Mouse (Mus musculus): ENCODE data around the gene Xk. TPM values are rescaled to one million over a fixed set of nuclear protein-coding genes. Genes with fewer than 3 reads are reported as not detected.

Gene Xk
- polyA plus RNA-seq, 2 experiments, result 18.2 to 21.6 TPM

GRCm38 (mm10) chrX:9244603-9245336 is 27.8 kb upstream of the Xk start:
- WGBS (ENCODE audit: insufficient replicate concordance), result 21% methylated on average over 12 of the region's 12 CpGs
- H3K27me3 ChIP-seq (ENCODE audit: control insufficient read depth, insufficient read depth, low read length), result no peaks in the 10 kb centered on the region
- H3K9me3 ChIP-seq (ENCODE audit: control insufficient read depth, low read length), result no peaks in the 10 kb centered on the region
- ATAC-seq (ENCODE audit: insufficient read depth) (peak; percentile 98), DNase-seq (ENCODE audit: low read depth in 3 of 3, low spot score in 3 of 3) (peak; percentile 82 to 83 (median 82))
- H3K4me1 ChIP-seq (replicated peaks; ENCODE audit: control insufficient read depth in 2 of 2, insufficient read depth in 2 of 2, low read length in 1 of 2), result peaks cover 19 to 46% of the 10 kb centered on the region in 2 experiments
- peak overlapping the region; percentile 47 for H3K9ac ChIP-seq (replicated peaks)
- H3K4me2 ChIP-seq (ENCODE audit: low read depth), result peak overlapping the region; percentile 48
- peak overlapping the region; percentile 60 for H3K27ac ChIP-seq
- peak; percentile 98 for TF ChIP-seq EP300 (IDR thresholded peaks at IDR 0.05; ENCODE audit: low read depth)
- TF ChIP-seq CTCF (IDR thresholded peaks at IDR 0.05; ENCODE audit: low read depth), result peak; percentile 38; the same call in 1 of the 2 replicates
- no peaks in the 10 kb centered on the region for H3K36me3 ChIP-seq (replicated peaks; ENCODE audit: control insufficient read depth, insufficient read depth, low read depth)
- peak overlapping the region; percentile 0 to 30; a peak in 1 of 4 replicates for H3K4me3 ChIP-seq (ENCODE audit: insufficient read depth in 1 of 2, low read depth in 2 of 2, low read length in 2 of 2)

DNA sequence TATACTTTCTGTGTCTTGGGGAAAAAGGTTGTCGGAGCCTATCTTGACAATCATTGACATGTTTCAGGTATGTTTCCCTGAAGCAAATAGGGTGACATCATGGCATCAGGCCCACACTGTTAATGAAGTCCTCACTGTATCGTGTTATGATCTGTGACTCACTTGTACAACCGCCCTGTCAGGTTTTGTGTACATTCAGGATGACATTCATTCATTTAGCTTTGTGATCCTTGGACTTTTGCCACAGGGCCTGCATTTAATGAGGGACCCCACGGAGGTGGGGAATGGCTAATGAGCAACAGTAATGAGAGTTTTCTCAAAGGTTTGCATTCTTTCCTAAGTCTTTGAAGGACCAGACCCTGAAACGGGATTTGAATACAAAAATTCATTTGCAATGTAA is 23.6 kb upstream of the Xk start:
- H3K4me2 ChIP-seq (ENCODE audit: low read depth), result no peak overlapping the region
- DNase-seq (ENCODE audit: low read depth in 3 of 3, low spot score in 3 of 3) (no peak), ATAC-seq (ENCODE audit: insufficient read depth) (no peak)
- no peak overlapping the region for H3K27ac ChIP-seq
- H3K36me3 ChIP-seq (replicated peaks; ENCODE audit: control insufficient read depth, insufficient read depth, low read depth), result no peaks in the 10 kb centered on the region
- H3K9me3 ChIP-seq (ENCODE audit: control insufficient read depth, low read length), result no peaks in the 10 kb centered on the region
- TF ChIP-seq EP300 (IDR thresholded peaks at IDR 0.05; ENCODE audit: low read depth) (no peak), CTCF (IDR thresholded peaks at IDR 0.05; ENCODE audit: low read depth) (no peak)
- H3K4me1 ChIP-seq (replicated peaks; ENCODE audit: control insufficient read depth in 2 of 2, insufficient read depth in 2 of 2, low read length in 1 of 2), result peaks cover 14 to 40% of the 10 kb centered on the region in 2 experiments
- H3K9ac ChIP-seq (replicated peaks), result no peak overlapping the region
- no peaks in the 10 kb centered on the region for H3K27me3 ChIP-seq (ENCODE audit: control insufficient read depth, insufficient read depth, low read length)
- 74% methylated on average over 5 of the region's 5 CpGs for WGBS (ENCODE audit: insufficient replicate concordance)
- H3K4me3 ChIP-seq (ENCODE audit: insufficient read depth in 1 of 2, low read depth in 2 of 2, low read length in 2 of 2), result no peak overlapping the region

DNA sequence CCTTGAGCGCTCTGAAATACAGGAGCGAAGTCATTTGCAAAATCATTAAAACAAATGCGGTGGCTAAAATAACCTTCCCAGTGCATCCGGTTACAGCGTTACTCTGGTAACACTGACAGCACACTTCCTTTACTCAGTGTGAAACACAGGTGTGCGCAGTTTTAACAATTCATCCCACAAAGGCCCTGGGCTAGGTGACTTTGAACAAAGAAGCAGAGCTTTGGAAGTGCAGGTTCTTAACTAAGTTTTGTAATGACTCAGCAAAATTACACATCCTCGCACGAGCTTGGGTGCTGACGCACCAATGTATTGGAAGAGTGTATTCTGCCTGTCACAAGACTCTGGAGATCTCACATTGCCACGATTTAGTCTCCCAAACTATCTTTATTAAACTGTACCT is 18.6 kb upstream of the Xk start:
- peak overlapping the region; percentile 63 for H3K4me2 ChIP-seq (ENCODE audit: low read depth)
- H3K9ac ChIP-seq (replicated peaks), result peak overlapping the region; percentile 41
- peaks cover 18 to 26% of the 10 kb centered on the region in 2 experiments for H3K4me1 ChIP-seq (replicated peaks; ENCODE audit: control insufficient read depth in 2 of 2, insufficient read depth in 2 of 2, low read length in 1 of 2)
- H3K4me3 ChIP-seq (ENCODE audit: insufficient read depth in 1 of 2, low read depth in 2 of 2, low read length in 2 of 2), result peak overlapping the region; percentile 49 to 54
- peak; percentile 63 for ATAC-seq (ENCODE audit: insufficient read depth)
- WGBS (ENCODE audit: insufficient replicate concordance), result 59% methylated on average over 10 of the region's 10 CpGs
- no peaks in the 10 kb centered on the region for H3K27me3 ChIP-seq (ENCODE audit: control insufficient read depth, insufficient read depth, low read length)
- H3K36me3 ChIP-seq (replicated peaks; ENCODE audit: control insufficient read depth, insufficient read depth, low read depth), result no peaks in the 10 kb centered on the region
- H3K9me3 ChIP-seq (ENCODE audit: control insufficient read depth, low read length), result no peaks in the 10 kb centered on the region
- TF ChIP-seq EP300 (IDR thresholded peaks at IDR 0.05; ENCODE audit: low read depth) (no peak), CTCF (IDR thresholded peaks at IDR 0.05; ENCODE audit: low read depth) (no peak)
- DNase-seq (ENCODE audit: low read depth in 3 of 3, low spot score in 3 of 3), result peak in 2 of 3 experiments; percentile 26 to 36
- peak overlapping the region; percentile 54; the same call in 1 of the 2 replicates for H3K27ac ChIP-seq

DNA sequence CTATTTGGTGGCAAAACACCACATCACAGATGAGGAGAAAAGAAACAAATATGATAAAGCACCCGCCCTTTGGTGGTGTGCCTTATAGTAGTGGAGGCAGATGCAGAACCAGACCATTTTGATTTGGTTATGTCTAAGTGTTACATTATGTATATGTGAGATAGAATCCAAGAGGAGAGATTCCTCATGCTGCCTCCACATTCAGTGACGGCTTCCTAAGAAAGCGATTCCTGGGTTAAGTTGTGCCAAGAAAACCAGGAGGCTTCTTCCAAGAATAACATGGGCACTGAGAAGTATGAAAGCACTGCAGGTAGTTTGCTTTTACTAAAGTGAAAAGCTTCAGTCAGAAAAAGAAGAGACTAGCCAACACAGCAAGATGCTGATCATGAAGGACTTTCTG is 17.7 kb upstream of the Xk start:
- Histone ChIP-seq H3K27me3 (ENCODE audit: control insufficient read depth, insufficient read depth, low read length) (no peaks in the 10 kb centered on the region), H3K27ac (peak overlapping the region; percentile 81), H3K36me3 (replicated peaks; ENCODE audit: control insufficient read depth, insufficient read depth, low read depth) (no peaks in the 10 kb centered on the region), H3K4me3 (ENCODE audit: insufficient read depth in 1 of 2, low read depth in 2 of 2, low read length in 2 of 2) (peak overlapping the region; percentile 57 to 79), H3K9me3 (ENCODE audit: control insufficient read depth, low read length) (no peaks in the 10 kb centered on the region), H3K4me1 (replicated peaks; ENCODE audit: control insufficient read depth in 2 of 2, insufficient read depth in 2 of 2, low read length in 1 of 2) (peaks cover 18 to 20% of the 10 kb centered on the region in 2 experiments), H3K4me2 (ENCODE audit: low read depth) (peak overlapping the region; percentile 64), H3K9ac (replicated peaks) (peak overlapping the region; percentile 66)
- 80% methylated on average over 3 of the region's 3 CpGs for WGBS (ENCODE audit: insufficient replicate concordance)
- TF ChIP-seq EP300 (IDR thresholded peaks at IDR 0.05; ENCODE audit: low read depth) (no peak), CTCF (IDR thresholded peaks at IDR 0.05; ENCODE audit: low read depth) (no peak)
- ATAC-seq (ENCODE audit: insufficient read depth), result no peak
- DNase-seq (ENCODE audit: low read depth in 3 of 3, low spot score in 3 of 3), result no peak

DNA sequence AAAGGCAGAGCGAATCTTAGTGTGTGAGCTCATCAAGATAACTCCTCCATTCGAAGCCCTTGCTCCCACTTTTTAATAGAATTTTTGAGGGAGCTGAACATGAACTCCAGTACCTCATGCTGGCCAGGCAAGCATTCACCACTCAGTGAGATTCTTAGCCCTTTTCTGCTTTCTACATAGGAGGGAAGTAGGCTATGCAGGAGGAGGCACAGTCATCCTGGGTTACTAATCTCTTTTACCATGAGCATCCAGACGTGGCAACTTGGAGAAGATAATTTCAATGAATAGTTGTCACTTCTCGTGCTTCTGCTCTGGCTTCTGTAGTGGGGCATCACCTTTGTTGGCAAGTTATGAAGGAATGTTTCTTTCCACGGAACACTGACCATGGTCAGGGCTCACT is 15.8 kb upstream of the Xk start, which contains the start of gene Gm14862:
TSS of gene Gm14862 (minus strand) at position 134 of the 400 bp plus-strand sequence.
- ATAC-seq (ENCODE audit: insufficient read depth), result peak; percentile 84
- H3K4me1 ChIP-seq (replicated peaks; ENCODE audit: control insufficient read depth in 2 of 2, insufficient read depth in 2 of 2, low read length in 1 of 2), result peaks cover 18 to 20% of the 10 kb centered on the region in 2 experiments
- no peaks in the 10 kb centered on the region for H3K9me3 ChIP-seq (ENCODE audit: control insufficient read depth, low read length)
- peak within 1 kb of the TSS; percentile 81 for H3K27ac ChIP-seq
- peak in 2 of 3 experiments; percentile 52 to 59 for DNase-seq (ENCODE audit: low read depth in 3 of 3, low spot score in 3 of 3)
- WGBS (ENCODE audit: insufficient replicate concordance), result 45% methylated on average over 5 of the region's 5 CpGs
- peak within 1 kb of the TSS; percentile 66 for H3K9ac ChIP-seq (replicated peaks)
- H3K27me3 ChIP-seq (ENCODE audit: control insufficient read depth, insufficient read depth, low read length), result no peaks in the 10 kb centered on the region
- TF ChIP-seq EP300 (IDR thresholded peaks at IDR 0.05; ENCODE audit: low read depth) (peak; percentile 85), CTCF (IDR thresholded peaks at IDR 0.05; ENCODE audit: low read depth) (no peak)
- H3K36me3 ChIP-seq (replicated peaks; ENCODE audit: control insufficient read depth, insufficient read depth, low read depth), result no peaks in the 10 kb centered on the region
- peak within 1 kb of the TSS; percentile 57 to 79 for H3K4me3 ChIP-seq (ENCODE audit: insufficient read depth in 1 of 2, low read depth in 2 of 2, low read length in 2 of 2)
- H3K4me2 ChIP-seq (ENCODE audit: low read depth), result peak within 1 kb of the TSS; percentile 64

All from liver, embryonic 14.5 days (tissue).